Mouse (Mus musculus) G1E-ER4 (cell line): ENCODE measurements around the gene Eci2. TPM values are rescaled to one million over a fixed set of nuclear protein-coding genes. Genes with fewer than 3 reads are reported as not detected.

Source experiments
- GATA1 ChIP-seq: IDR thresholded peaks from one replicate; pipeline ENCODE4 v1.8.0; 2012; ENCODE audit warnings: low read length, inconsistent platforms
- polyA plus RNA-seq: library from polyadenylated mRNA; stranded (reverse); fragments of >175 nt; gene quantifications from 2 replicates; pipeline ENCODE4 v1.2.3, GENCODE M21; 2012

Gene Eci2
- polyA plus RNA-seq, 1 experiment = 5.6 TPM

DNA sequence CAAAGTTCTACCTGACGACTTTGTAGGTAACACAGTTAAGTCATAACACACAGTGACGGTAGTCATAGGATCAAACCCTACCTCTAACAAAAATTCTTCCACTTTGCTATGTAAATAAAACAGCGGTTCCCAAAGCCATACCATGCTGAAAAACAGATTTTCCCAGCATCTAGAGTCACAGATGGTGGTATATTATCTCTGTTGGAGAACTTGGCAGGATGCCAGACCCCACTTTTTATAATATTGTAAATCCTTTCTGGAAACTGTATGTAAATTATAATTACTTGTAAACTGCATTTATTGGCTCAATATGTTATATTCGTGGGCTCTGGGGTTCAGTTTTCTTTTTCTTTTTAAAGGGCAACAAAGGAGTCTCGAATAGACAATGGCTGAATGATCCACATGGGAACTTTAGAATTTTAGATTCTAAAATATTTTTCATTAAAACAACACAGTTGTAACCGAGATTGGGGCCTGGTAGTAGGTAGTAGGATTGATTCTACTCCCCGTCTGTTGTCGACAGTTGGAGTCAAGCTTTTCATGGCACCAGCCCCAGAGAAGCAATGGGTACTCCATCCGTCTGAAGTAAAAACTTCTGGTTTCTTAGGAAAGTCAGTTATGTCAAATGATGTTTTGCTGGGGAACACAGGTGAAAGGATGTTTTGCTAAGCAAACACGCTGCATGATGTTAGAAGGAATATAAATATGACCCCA lies 91.8 kb downstream of the Eci2 start:
- no peak for TF ChIP-seq GATA1

Other genes with a start within 250 kb of the Eci2 start
- gene Prpf4b, start 151.8 kb downstream of the Eci2 start, polyA plus RNA-seq = 22.7 and 37.2 TPM in 2 replicates
- gene Fam217a, start 102.8 kb downstream of the Eci2 start, polyA plus RNA-seq = not detected in 2 replicates
- not detected in 2 replicates for gene 4933417A18Rik, start 102.7 kb downstream of the Eci2 start, polyA plus RNA-seq
- not detected in 2 replicates for gene Eci3, start 63.3 kb downstream of the Eci2 start, polyA plus RNA-seq